Mouse (Mus musculus): ENCODE measurements at regions not wholly inside any gene's neighbourhood (a gene's known extent, or its start where the extent isn't known, plus 50 kb on each side); places are given as distances from the start of the nearest gene placed in this dataset.
A peak's percentile ranks its signal among the peaks of the same experiment; 100 is the strongest.

DNA sequence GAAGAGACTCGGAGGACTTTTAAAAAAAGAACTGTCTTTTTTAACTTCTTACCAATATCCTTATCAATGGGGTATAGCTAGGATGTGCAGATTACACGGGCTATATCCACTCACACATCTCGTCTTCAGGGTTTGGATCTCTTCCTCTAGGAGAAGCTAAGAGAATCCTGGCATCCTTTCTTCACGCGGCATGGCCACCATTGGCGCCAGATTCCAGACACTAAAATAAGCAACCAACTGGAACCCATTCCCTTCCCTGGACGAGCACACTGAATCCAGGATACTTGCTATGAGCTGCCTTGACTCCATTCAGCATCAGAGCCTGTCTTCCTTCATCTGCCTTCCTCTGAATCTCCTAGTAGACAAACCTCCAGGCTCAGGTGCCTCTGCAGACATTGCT lies 223.7 kb downstream of the Agtpbp1 start:
- H3K4me3 ChIP-seq (ENCODE audit: insufficient read depth, low read length): no peak overlapping the region
- H3K4me1 ChIP-seq (ENCODE audit: control insufficient read depth, insufficient read depth, low read length): no peaks in the 10 kb centered on the region
- TF ChIP-seq CTCF (IDR thresholded peaks at IDR 0.05; ENCODE audit: borderline replicate concordance, insufficient read depth, low read length) (no peak), POLR2A (IDR thresholded peaks at IDR 0.05; ENCODE audit: low read depth, low read length) (no peak)
- H3K27ac ChIP-seq (ENCODE audit: insufficient read depth, low read length): no peak overlapping the region

DNA sequence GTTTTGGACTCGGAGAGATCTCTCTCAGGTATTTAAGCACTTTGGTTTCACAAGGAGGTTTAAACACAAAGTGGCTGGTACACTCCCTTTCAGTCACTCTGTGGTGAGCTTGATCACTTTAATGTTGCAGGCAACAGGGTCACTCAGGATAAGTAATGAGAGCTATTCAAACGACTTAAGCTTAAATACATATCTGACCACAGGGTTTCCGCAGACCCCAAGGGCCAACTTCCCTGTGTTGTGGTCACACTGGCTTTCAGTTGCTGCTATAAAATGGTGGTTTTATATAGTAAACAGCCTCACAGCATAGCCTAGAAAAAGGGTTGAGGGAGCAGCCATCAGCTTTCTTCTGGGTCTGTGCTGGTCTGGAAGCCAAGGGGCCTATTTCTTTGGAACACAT lies 225.0 kb downstream of the Agtpbp1 start:
- H3K27ac ChIP-seq (ENCODE audit: insufficient read depth, low read length): no peak overlapping the region
- TF ChIP-seq POLR2A (IDR thresholded peaks at IDR 0.05; ENCODE audit: low read depth, low read length) (no peak), CTCF (IDR thresholded peaks at IDR 0.05; ENCODE audit: borderline replicate concordance, insufficient read depth, low read length) (no peak)
- no peaks in the 10 kb centered on the region for H3K4me1 ChIP-seq (ENCODE audit: control insufficient read depth, insufficient read depth, low read length)
- no peak overlapping the region for H3K4me3 ChIP-seq (ENCODE audit: insufficient read depth, low read length)

DNA sequence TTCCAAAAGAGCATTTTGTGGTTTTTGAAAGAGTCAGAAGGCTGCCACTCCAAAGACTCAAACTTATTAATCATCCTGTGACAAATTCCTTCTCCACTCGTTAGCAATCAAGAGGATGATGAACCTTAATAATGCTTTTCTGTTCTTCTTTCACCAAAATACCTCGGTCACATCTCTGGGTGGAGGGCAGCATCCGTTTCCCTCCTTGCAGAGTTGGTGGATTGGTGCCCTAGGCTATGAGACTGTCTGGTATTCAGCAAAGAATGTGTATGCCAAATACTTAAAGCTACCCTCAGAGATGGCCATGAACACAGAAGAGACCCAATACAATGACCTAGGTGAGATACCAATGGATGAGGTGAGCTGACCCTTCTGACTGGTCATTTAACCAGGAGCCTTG lies 226.6 kb downstream of the Agtpbp1 start:
- Histone ChIP-seq H3K4me3 (ENCODE audit: insufficient read depth, low read length) (no peak overlapping the region), H3K27ac (ENCODE audit: insufficient read depth, low read length) (no peak overlapping the region), H3K4me1 (ENCODE audit: control insufficient read depth, insufficient read depth, low read length) (no peaks in the 10 kb centered on the region)
- TF ChIP-seq POLR2A (IDR thresholded peaks at IDR 0.05; ENCODE audit: low read depth, low read length): no peak
- no peak for TF ChIP-seq CTCF (IDR thresholded peaks at IDR 0.05; ENCODE audit: borderline replicate concordance, insufficient read depth, low read length)

DNA sequence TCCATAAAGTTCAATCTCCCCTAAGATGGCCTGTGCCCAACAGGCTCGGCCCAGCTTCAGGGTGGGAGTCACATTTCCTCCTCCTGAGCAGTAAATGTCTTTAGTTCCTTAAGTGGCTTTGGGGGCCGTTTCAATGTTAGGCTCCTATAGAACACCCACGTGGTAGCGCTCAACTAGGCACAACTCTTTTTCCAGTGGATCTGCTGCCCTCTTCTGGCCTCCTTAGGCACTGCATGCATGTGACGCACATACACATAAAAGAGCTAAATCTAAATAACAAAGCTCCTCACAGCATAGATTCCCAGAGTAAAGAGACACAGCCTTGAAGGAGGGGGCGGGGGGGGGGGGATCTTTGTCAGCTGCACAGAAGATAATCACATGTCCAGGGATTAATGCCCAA lies 233.6 kb downstream of the Agtpbp1 start:
- Histone ChIP-seq H3K27ac (ENCODE audit: insufficient read depth, low read length) (no peak overlapping the region), H3K4me1 (ENCODE audit: control insufficient read depth, insufficient read depth, low read length) (no peaks in the 10 kb centered on the region), H3K4me3 (ENCODE audit: insufficient read depth, low read length) (no peak overlapping the region)
- TF ChIP-seq CTCF (IDR thresholded peaks at IDR 0.05; ENCODE audit: borderline replicate concordance, insufficient read depth, low read length): 0 out of 2 replicates have a peak, but pooled peaks have one; percentile 10
- TF ChIP-seq POLR2A (IDR thresholded peaks at IDR 0.05; ENCODE audit: low read depth, low read length): no peak

DNA sequence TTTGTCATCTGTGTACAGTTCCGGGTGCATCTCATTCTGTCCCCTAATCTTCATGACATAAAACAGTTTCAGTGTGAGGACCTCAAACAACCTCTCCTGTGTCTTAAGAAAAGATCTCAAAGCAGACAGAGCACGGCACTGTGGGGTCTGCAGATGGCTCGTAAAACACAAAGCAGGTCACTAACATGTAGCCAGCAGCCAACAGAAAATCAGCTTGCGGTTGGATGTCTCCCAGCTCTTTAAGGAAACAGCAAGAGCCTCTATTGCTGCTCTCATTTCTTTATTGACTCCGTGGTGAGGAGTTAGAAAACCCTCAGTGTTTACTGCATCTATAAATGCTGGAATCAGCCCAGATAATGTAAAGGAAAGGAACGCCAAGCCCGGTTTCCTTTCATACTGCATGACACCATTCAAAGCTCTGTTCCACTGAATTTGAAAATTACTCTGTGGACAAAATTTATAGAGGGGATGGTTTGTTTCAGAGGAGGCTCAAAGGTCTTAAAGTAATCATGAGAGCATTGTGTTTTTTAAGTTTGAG lies 234.3 kb downstream of the Agtpbp1 start:
- Histone ChIP-seq H3K27ac (ENCODE audit: insufficient read depth, low read length) (no peak overlapping the region), H3K4me3 (ENCODE audit: insufficient read depth, low read length) (no peak overlapping the region), H3K4me1 (ENCODE audit: control insufficient read depth, insufficient read depth, low read length) (no peaks in the 10 kb centered on the region)
- no peak for TF ChIP-seq CTCF (IDR thresholded peaks at IDR 0.05; ENCODE audit: borderline replicate concordance, insufficient read depth, low read length)
- no peak for TF ChIP-seq POLR2A (IDR thresholded peaks at IDR 0.05; ENCODE audit: low read depth, low read length)

DNA sequence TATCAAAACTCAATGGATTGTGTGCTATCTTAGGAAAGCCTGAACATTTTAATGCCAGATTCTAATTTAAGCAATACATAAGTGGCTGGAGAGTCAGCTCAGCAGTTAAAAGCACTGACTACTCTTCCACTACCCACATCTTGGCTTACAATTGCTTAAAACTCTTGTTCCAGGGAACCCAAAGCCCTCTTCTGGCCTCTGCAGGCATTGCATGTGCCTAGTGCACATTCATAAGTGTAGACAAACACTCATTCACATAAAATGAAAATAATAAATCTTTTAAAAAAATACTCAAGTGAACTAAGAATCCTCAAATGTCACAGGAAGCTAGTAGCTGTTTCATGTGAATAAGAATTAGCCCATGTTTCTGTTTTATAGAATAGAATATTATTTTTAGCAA lies 236.5 kb downstream of the Agtpbp1 start:
- Histone ChIP-seq H3K27ac (ENCODE audit: insufficient read depth, low read length) (no peak overlapping the region), H3K4me3 (ENCODE audit: insufficient read depth, low read length) (no peak overlapping the region), H3K4me1 (ENCODE audit: control insufficient read depth, insufficient read depth, low read length) (no peaks in the 10 kb centered on the region)
- TF ChIP-seq POLR2A (IDR thresholded peaks at IDR 0.05; ENCODE audit: low read depth, low read length): no peak
- no peak for TF ChIP-seq CTCF (IDR thresholded peaks at IDR 0.05; ENCODE audit: borderline replicate concordance, insufficient read depth, low read length)

DNA sequence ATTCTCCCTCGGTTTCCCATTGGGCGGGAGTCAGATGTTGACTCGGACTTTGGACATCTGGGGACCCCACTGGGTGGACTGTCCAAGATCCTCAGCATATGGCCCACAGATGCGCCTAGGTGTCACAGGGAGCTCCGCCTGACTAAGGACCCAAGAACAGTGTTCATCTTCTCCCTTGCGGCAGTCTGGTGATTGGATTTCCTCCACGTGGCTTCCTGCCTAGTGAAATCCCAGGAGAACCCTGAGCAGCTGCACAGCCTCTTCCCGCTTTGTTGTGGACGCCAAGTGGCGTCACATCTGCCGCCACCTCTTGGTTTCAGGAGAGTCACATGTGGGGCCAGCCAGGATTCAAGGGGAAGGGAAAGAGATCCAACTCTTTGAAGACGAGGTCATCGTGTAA lies 243.2 kb downstream of the Agtpbp1 start:
- TF ChIP-seq POLR2A (IDR thresholded peaks at IDR 0.05; ENCODE audit: low read depth, low read length) (no peak), CTCF (IDR thresholded peaks at IDR 0.05; ENCODE audit: borderline replicate concordance, insufficient read depth, low read length) (no peak)
- Histone ChIP-seq H3K4me1 (ENCODE audit: control insufficient read depth, insufficient read depth, low read length) (no peaks in the 10 kb centered on the region), H3K4me3 (ENCODE audit: insufficient read depth, low read length) (no peak overlapping the region), H3K27ac (ENCODE audit: insufficient read depth, low read length) (no peak overlapping the region)

DNA sequence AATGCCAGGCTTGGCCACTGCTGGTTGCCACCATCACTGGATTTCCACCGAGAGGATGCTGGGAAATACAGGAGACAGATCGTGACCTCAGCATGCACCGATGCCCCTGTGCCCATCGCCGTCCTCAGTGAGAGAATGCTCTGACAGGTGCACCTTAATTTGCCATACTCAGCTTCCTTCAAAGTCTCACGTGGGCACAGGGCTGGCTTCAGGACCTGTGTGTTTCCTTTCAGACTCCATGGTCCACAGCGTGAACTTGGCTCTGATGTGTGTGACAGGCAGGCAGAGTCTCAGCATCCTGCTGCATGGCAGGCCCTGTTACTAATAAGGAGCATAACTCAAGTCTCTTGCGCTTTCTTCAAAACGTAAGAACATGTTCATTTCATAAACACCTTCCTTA lies 246.6 kb downstream of the Agtpbp1 start:
- Histone ChIP-seq H3K4me1 (ENCODE audit: control insufficient read depth, insufficient read depth, low read length) (no peaks in the 10 kb centered on the region), H3K4me3 (ENCODE audit: insufficient read depth, low read length) (no peak overlapping the region), H3K27ac (ENCODE audit: insufficient read depth, low read length) (no peak overlapping the region)
- no peak for TF ChIP-seq POLR2A (IDR thresholded peaks at IDR 0.05; ENCODE audit: low read depth, low read length)
- TF ChIP-seq CTCF (IDR thresholded peaks at IDR 0.05; ENCODE audit: borderline replicate concordance, insufficient read depth, low read length): no peak

DNA sequence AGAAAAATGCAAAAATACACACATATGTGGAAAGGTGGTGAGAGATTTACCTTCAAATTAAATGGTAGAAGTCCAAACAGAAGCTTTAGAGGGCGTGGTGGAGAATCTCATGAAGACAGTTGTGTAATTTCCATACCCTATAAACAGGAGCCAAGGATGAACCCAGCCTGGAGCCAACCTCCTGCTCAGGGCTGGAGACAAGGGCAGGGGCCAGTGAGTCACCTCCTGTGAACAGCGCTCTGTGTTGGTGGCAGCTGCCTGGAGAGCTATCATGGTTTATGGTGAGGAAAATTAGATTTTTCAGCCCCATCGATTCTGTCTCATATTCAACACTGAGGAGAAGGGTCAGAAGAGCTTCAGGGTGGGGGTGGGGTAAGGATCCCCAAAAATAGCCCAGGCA lies 261.1 kb downstream of the Agtpbp1 start:
- Histone ChIP-seq H3K4me3 (ENCODE audit: insufficient read depth, low read length) (no peak overlapping the region), H3K27ac (ENCODE audit: insufficient read depth, low read length) (no peak overlapping the region), H3K4me1 (ENCODE audit: control insufficient read depth, insufficient read depth, low read length) (no peaks in the 10 kb centered on the region)
- TF ChIP-seq POLR2A (IDR thresholded peaks at IDR 0.05; ENCODE audit: low read depth, low read length): no peak
- TF ChIP-seq CTCF (IDR thresholded peaks at IDR 0.05; ENCODE audit: borderline replicate concordance, insufficient read depth, low read length): no peak

DNA sequence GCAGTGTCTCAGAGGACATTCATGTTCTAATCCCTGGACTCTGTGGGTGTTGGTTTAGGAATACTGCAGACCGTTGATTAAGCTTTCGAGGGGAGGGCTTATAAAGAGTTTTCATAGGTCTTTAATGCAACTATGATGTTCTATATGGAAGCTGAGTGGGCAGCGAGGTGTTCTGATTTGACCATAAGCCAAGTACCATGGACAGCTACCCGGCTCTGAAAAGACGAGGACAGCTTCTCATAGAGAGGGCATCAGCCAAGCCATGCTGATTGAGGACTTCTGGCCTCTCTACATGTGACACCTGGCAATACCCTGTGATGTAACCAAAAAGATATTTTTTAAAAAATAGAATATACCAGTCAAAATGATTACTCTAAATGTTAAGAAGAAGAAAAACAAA lies 261.6 kb downstream of the Agtpbp1 start:
- no peak overlapping the region for H3K4me3 ChIP-seq (ENCODE audit: insufficient read depth, low read length)
- no peak for TF ChIP-seq POLR2A (IDR thresholded peaks at IDR 0.05; ENCODE audit: low read depth, low read length)
- TF ChIP-seq CTCF (IDR thresholded peaks at IDR 0.05; ENCODE audit: borderline replicate concordance, insufficient read depth, low read length): no peak
- H3K27ac ChIP-seq (ENCODE audit: insufficient read depth, low read length): no peak overlapping the region
- no peaks in the 10 kb centered on the region for H3K4me1 ChIP-seq (ENCODE audit: control insufficient read depth, insufficient read depth, low read length)

DNA sequence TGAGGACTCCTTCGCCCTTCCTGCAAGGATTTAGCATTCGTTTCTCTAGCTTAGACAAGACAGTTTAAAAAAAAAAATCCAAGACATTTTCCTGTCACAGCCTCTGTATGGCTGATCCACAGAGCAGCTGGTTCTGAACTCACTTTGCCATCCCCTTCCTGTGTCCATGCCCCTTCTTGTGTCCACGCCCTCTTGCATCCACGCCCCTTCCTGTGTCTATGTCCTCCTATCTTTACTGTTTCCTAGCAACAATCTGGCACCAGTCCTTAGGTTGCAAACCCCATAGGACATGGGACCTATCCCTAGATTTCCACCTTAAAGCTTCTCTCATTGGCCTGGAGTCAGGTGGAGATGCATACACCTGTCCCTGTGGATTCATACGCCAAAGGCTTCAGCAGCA lies 264.8 kb downstream of the Agtpbp1 start:
- H3K4me3 ChIP-seq (ENCODE audit: insufficient read depth, low read length): no peak overlapping the region
- no peaks in the 10 kb centered on the region for H3K4me1 ChIP-seq (ENCODE audit: control insufficient read depth, insufficient read depth, low read length)
- TF ChIP-seq CTCF (IDR thresholded peaks at IDR 0.05; ENCODE audit: borderline replicate concordance, insufficient read depth, low read length): no peak
- TF ChIP-seq POLR2A (IDR thresholded peaks at IDR 0.05; ENCODE audit: low read depth, low read length): no peak
- no peak overlapping the region for H3K27ac ChIP-seq (ENCODE audit: insufficient read depth, low read length)
